Mouse (Mus musculus): ENCODE measurements at regions not wholly inside any gene's neighbourhood (a gene's known extent, or its start where the extent isn't known, plus 50 kb on each side); places are given as distances from the start of the nearest gene placed in this dataset.

- TF ChIP-seq CTCF (IDR thresholded peaks at IDR 0.05) (no peak), POLR2A (IDR thresholded peaks at IDR 0.05; ENCODE audit: insufficient read depth, low read depth, low read length) (no peak), EP300 (IDR thresholded peaks at IDR 0.05; ENCODE audit: insufficient read depth, low read depth, low read length) (no peak)
Observed at GRCm38 (mm10) chr13:85459387-85459786, 170.5 kb upstream of the Rasa1 start.

Data from heart, adult 2 months (tissue).